Mouse (Mus musculus) left cerebral cortex, postnatal 36 days (tissue): ENCODE results near the gene Il9. TPM values are rescaled to one million over a fixed set of nuclear protein-coding genes. Genes with fewer than 3 reads are reported as not detected.

Source experiments
- DNase-seq, 2 experiments: peaks; one replicate each; pipeline ENCODE4 v3.0.0; 2021 to 2022; ENCODE audit warnings: low spot score in 2 of 2, mixed read lengths in 1 of 2
- intact Hi-C: fragments of 180-260 bp; cut with DNase I; formaldehyde crosslinking; loops from one replicate; pipeline ENCODE4 v1.15.1; 2025
- total RNA-seq, 2 experiments: library from RNA; stranded (reverse); gene quantifications; 2 replicates each; pipeline ENCODE4 v1.2.3; 2021

The Il9 gene
- total RNA-seq, 2 experiments from 2014 or later, result not detected

DNA sequence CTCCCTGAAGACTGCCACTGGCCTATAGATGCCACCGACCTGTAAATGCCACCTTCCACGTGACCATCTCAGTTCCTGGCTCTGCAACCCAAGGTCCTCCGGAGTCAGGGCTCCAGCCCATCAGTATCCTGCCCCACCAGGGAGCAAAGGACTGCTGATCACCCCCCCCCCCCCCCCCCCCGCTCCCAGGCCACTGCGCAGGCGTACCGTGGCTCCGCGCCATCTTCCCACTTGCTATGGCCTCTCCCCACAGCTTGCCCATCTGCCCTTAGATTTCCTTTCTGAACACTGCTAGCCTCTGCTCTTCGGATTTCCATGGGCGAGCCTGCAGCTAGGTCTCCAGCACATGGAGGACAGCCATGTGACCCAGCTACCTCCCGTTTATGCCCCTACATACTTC, 49.5 kb downstream of the Il9 start:
- DNase-seq, result no peak
- intact Hi-C loops, result no loop called here

Other genes with a start within 250 kb of the Il9 start
- gene Neurog1, start 230.1 kb downstream of the Il9 start, total RNA-seq, result not detected
- 100 to 1,000 TPM; 134 to 153 TPM for gene Cxcl14, start 185.7 kb downstream of the Il9 start, total RNA-seq
- gene Gm3045, start 55.7 kb downstream of the Il9 start, total RNA-seq, result not detected
- gene Slc25a48, start 43.9 kb downstream of the Il9 start, total RNA-seq, result under 1 TPM in 1 of 2 experiments, not detected in 1; 0.11 TPM
- 1 to 10 TPM; 6.6 to 6.8 TPM for gene Fbxl21, start 40.2 kb upstream of the Il9 start, total RNA-seq
- gene Lect2, start 66.3 kb upstream of the Il9 start, total RNA-seq, result not detected
- gene Tgfbi, start 127.3 kb upstream of the Il9 start, total RNA-seq, result 1 to 10 TPM; 2.9 to 4.3 TPM
- gene Smad5, start 220.8 kb upstream of the Il9 start, total RNA-seq, result 10 to 100 TPM; 18.1 to 23.1 TPM